Mouse (Mus musculus) midbrain, embryonic 15.5 days (tissue): ENCODE measurements around the gene Immp2l. TPM values are rescaled to one million over a fixed set of nuclear protein-coding genes. Genes with fewer than 3 reads are reported as not detected.
A peak's percentile ranks its signal among the peaks of the same experiment; 100 is the strongest.

Experiments used
- ATAC-seq: fragments of 200-750 bp; cut with Nextera tagmentation; replicated peaks from 2 replicates; pipeline ENCODE4 v1.8.0; 2017; ENCODE audit warnings: moderate TSS enrichment
- H3K27ac ChIP-seq: fragments of 300-500 bp; sonication (generic); 2 replicates; pipeline ENCODE4 v1.5.1; 2015; ENCODE audit warnings: mild to moderate bottlenecking, inconsistent platforms
- H3K27me3 ChIP-seq: fragments of 300-500 bp; sonication (generic); replicated peaks from 2 replicates; pipeline ENCODE4 v1.6.1; 2015; ENCODE audit warnings: inconsistent platforms
- H3K36me3 ChIP-seq: fragments of 300-500 bp; sonication (generic); replicated peaks from 2 replicates; pipeline ENCODE4 v1.6.1; 2015; ENCODE audit warnings: inconsistent platforms
- H3K4me1 ChIP-seq: fragments of 300-500 bp; sonication (generic); 2 replicates; pipeline ENCODE4 v1.6.1; 2015; ENCODE audit warnings: inconsistent platforms
- H3K4me2 ChIP-seq: fragments of 300-500 bp; sonication (generic); 2 replicates; pipeline ENCODE4 v1.6.1; 2015; ENCODE audit warnings: inconsistent platforms, mild to moderate bottlenecking, moderate library complexity
- H3K4me3 ChIP-seq: fragments of 300-500 bp; sonication (generic); 2 replicates; pipeline ENCODE4 v1.5.1; 2015; ENCODE audit warnings: mild to moderate bottlenecking, inconsistent platforms
- H3K9ac ChIP-seq: fragments of 300-500 bp; sonication (generic); 2 replicates; pipeline ENCODE4 v1.6.1; 2015; ENCODE audit warnings: mild to moderate bottlenecking, inconsistent platforms
- H3K9me3 ChIP-seq: fragments of 300-500 bp; sonication (generic); 2 replicates; pipeline ENCODE4 v1.6.1; 2016; ENCODE audit warnings: inconsistent platforms
- WGBS: fragments of 180-500 bp; shearing (Covaris S2); methylation state at CpG from one replicate; pipeline ENCODE4 v1.1.7; 2015; ENCODE audit warnings: mixed read lengths; 5-methylcytosine and 5-hydroxymethylcytosine counted together
- polyA plus RNA-seq: library from polyadenylated mRNA; unstranded; fragments of >200 nt; fragmentation: Nextera tagmentation; extraction: Ambion mirVana; gene quantifications from 2 replicates; pipeline ENCODE4 v1.2.1, GENCODE M21; 2015

Gene Immp2l
- polyA plus RNA-seq, 1 experiment from 2014 or later, result 6.2 TPM

GRCm38 (mm10) chr12:41877292-41877959 lies 853.5 kb downstream of the Immp2l start:
- WGBS, result 51% methylated on average over 5 of the region's 5 CpGs
- Histone ChIP-seq H3K36me3 (no peaks in the 10 kb centered on the region), H3K27ac (no peak overlapping the region), H3K4me2 (no peak overlapping the region), H3K9me3 (no peaks in the 10 kb centered on the region), H3K27me3 (no peaks in the 10 kb centered on the region), H3K4me1 (no peaks in the 10 kb centered on the region), H3K4me3 (no peak overlapping the region), H3K9ac (no peak overlapping the region)
- 0 out of 2 replicates have a peak, but pooled peaks have one; percentile 52 for ATAC-seq

- H3K9ac ChIP-seq, result no peak overlapping the region
- no peaks in the 10 kb centered on the region for H3K4me1 ChIP-seq
- no peaks in the 10 kb centered on the region for H3K27me3 ChIP-seq
- no peaks in the 10 kb centered on the region for H3K36me3 ChIP-seq
- no peak overlapping the region for H3K4me3 ChIP-seq
- 70% methylated on average over 3 of the region's 3 CpGs for WGBS
- no peak for ATAC-seq
- H3K27ac ChIP-seq, result no peak overlapping the region
- no peaks in the 10 kb centered on the region for H3K9me3 ChIP-seq
- H3K4me2 ChIP-seq, result no peak overlapping the region
Observed at GRCm38 (mm10) chr12:41878493-41878892, 854.6 kb downstream of the Immp2l start.

- Histone ChIP-seq H3K27ac (no peak overlapping the region), H3K9me3 (no peaks in the 10 kb centered on the region), H3K4me3 (no peak overlapping the region), H3K9ac (no peak overlapping the region), H3K27me3 (no peaks in the 10 kb centered on the region), H3K4me1 (no peaks in the 10 kb centered on the region), H3K4me2 (no peak overlapping the region), H3K36me3 (no peaks in the 10 kb centered on the region)
- ATAC-seq, result no peak
- 89% methylated on average over 1 of the region's 1 CpGs for WGBS
Observed at GRCm38 (mm10) chr12:41878972-41879371, 855.1 kb downstream of the Immp2l start.

GRCm38 (mm10) chr12:41879412-41879811 lies 855.5 kb downstream of the Immp2l start:
- Histone ChIP-seq H3K4me1 (no peaks in the 10 kb centered on the region), H3K27me3 (no peaks in the 10 kb centered on the region), H3K27ac (no peak overlapping the region), H3K9me3 (no peaks in the 10 kb centered on the region), H3K9ac (no peak overlapping the region), H3K36me3 (no peaks in the 10 kb centered on the region), H3K4me3 (no peak overlapping the region), H3K4me2 (no peak overlapping the region)
- ATAC-seq, result no peak
- 67% methylated on average over 1 of the region's 1 CpGs for WGBS

- Histone ChIP-seq H3K4me1 (no peaks in the 10 kb centered on the region), H3K4me2 (no peak overlapping the region), H3K9me3 (no peaks in the 10 kb centered on the region), H3K27me3 (no peaks in the 10 kb centered on the region), H3K27ac (no peak overlapping the region), H3K4me3 (no peak overlapping the region), H3K36me3 (no peaks in the 10 kb centered on the region), H3K9ac (no peak overlapping the region)
- WGBS, result 86% methylated on average over 3 of the region's 3 CpGs
- no peak for ATAC-seq
Observed at GRCm38 (mm10) chr12:41880833-41881232, 856.9 kb downstream of the Immp2l start.

GRCm38 (mm10) chr12:41908011-41908410 lies 884.1 kb downstream of the Immp2l start:
- Histone ChIP-seq H3K36me3 (no peaks in the 10 kb centered on the region), H3K27me3 (no peaks in the 10 kb centered on the region), H3K4me1 (no peaks in the 10 kb centered on the region), H3K4me2 (no peak overlapping the region), H3K9ac (no peak overlapping the region), H3K27ac (no peak overlapping the region), H3K4me3 (no peak overlapping the region), H3K9me3 (no peaks in the 10 kb centered on the region)
- WGBS, result 80% methylated on average over 1 of the region's 1 CpGs
- no peak for ATAC-seq

GRCm38 (mm10) chr12:41911626-41912025 lies 887.7 kb downstream of the Immp2l start:
- Histone ChIP-seq H3K9me3 (no peaks in the 10 kb centered on the region), H3K27me3 (no peaks in the 10 kb centered on the region), H3K27ac (no peak overlapping the region), H3K4me1 (no peaks in the 10 kb centered on the region), H3K4me2 (no peak overlapping the region), H3K9ac (no peak overlapping the region), H3K36me3 (no peaks in the 10 kb centered on the region), H3K4me3 (no peak overlapping the region)
- ATAC-seq, result no peak
- 87% methylated on average over 3 of the region's 3 CpGs for WGBS

- no peak overlapping the region for H3K4me3 ChIP-seq
- no peaks in the 10 kb centered on the region for H3K27me3 ChIP-seq
- H3K36me3 ChIP-seq, result no peaks in the 10 kb centered on the region
- no peak overlapping the region for H3K27ac ChIP-seq
- no peaks in the 10 kb centered on the region for H3K4me1 ChIP-seq
- no peak overlapping the region for H3K9ac ChIP-seq
- no peaks in the 10 kb centered on the region for H3K9me3 ChIP-seq
- 89% methylated on average over 2 of the region's 2 CpGs for WGBS
- ATAC-seq, result no peak
- no peak overlapping the region for H3K4me2 ChIP-seq
Observed at GRCm38 (mm10) chr12:41937751-41938150, 913.9 kb downstream of the Immp2l start.

- Histone ChIP-seq H3K9me3 (no peaks in the 10 kb centered on the region), H3K4me2 (no peak overlapping the region), H3K27ac (no peak overlapping the region), H3K27me3 (no peaks in the 10 kb centered on the region), H3K4me1 (no peaks in the 10 kb centered on the region), H3K36me3 (no peaks in the 10 kb centered on the region), H3K4me3 (no peak overlapping the region), H3K9ac (no peak overlapping the region)
- 87% methylated on average over 5 of the region's 5 CpGs for WGBS
- ATAC-seq, result peak; percentile 20; the same call in 1 of the 2 replicates
Observed at GRCm38 (mm10) chr12:41941853-41942252, 918.0 kb downstream of the Immp2l start.

- ATAC-seq, result 0 out of 2 replicates have a peak, but pooled peaks have one; percentile 33
- H3K36me3 ChIP-seq, result no peaks in the 10 kb centered on the region
- no peaks in the 10 kb centered on the region for H3K27me3 ChIP-seq
- no peaks in the 10 kb centered on the region for H3K9me3 ChIP-seq
- WGBS, result 64% methylated on average over 4 of the region's 4 CpGs
- no peaks in the 10 kb centered on the region for H3K4me1 ChIP-seq
- H3K27ac ChIP-seq, result no peak overlapping the region
- no peak overlapping the region for H3K9ac ChIP-seq
- no peak overlapping the region for H3K4me3 ChIP-seq
- H3K4me2 ChIP-seq, result no peak overlapping the region
Observed at GRCm38 (mm10) chr12:41944079-41944672, 920.3 kb downstream of the Immp2l start.

- H3K27ac ChIP-seq, result no peak overlapping the region
- no peaks in the 10 kb centered on the region for H3K9me3 ChIP-seq
- no peak overlapping the region for H3K4me2 ChIP-seq
- no peak for ATAC-seq
- no peaks in the 10 kb centered on the region for H3K27me3 ChIP-seq
- no peaks in the 10 kb centered on the region for H3K36me3 ChIP-seq
- no peak overlapping the region for H3K4me3 ChIP-seq
- H3K4me1 ChIP-seq, result no peaks in the 10 kb centered on the region
- no peak overlapping the region for H3K9ac ChIP-seq
Observed at GRCm38 (mm10) chr12:41946536-41946935, 922.6 kb downstream of the Immp2l start.

- no peaks in the 10 kb centered on the region for H3K27me3 ChIP-seq
- no peak overlapping the region for H3K4me3 ChIP-seq
- no peaks in the 10 kb centered on the region for H3K4me1 ChIP-seq
- H3K4me2 ChIP-seq, result no peak overlapping the region
- no peak overlapping the region for H3K9ac ChIP-seq
- ATAC-seq, result no peak
- H3K36me3 ChIP-seq, result no peaks in the 10 kb centered on the region
- H3K9me3 ChIP-seq, result no peaks in the 10 kb centered on the region
- H3K27ac ChIP-seq, result no peak overlapping the region
- 83% methylated on average over 1 of the region's 1 CpGs for WGBS
Observed at GRCm38 (mm10) chr12:41949409-41949808, 925.5 kb downstream of the Immp2l start.

GRCm38 (mm10) chr12:41949841-41950241 lies 926.0 kb downstream of the Immp2l start:
- no peak for ATAC-seq
- no peaks in the 10 kb centered on the region for H3K27me3 ChIP-seq
- no peaks in the 10 kb centered on the region for H3K36me3 ChIP-seq
- no peaks in the 10 kb centered on the region for H3K9me3 ChIP-seq
- H3K4me1 ChIP-seq, result no peaks in the 10 kb centered on the region
- no peak overlapping the region for H3K4me3 ChIP-seq
- WGBS, result 91% methylated on average over 6 of the region's 6 CpGs
- H3K9ac ChIP-seq, result no peak overlapping the region
- H3K27ac ChIP-seq, result no peak overlapping the region
- H3K4me2 ChIP-seq, result no peak overlapping the region
